ENCODE assay signal across 24 mouse cellular contexts in the genomic region with DNA sequence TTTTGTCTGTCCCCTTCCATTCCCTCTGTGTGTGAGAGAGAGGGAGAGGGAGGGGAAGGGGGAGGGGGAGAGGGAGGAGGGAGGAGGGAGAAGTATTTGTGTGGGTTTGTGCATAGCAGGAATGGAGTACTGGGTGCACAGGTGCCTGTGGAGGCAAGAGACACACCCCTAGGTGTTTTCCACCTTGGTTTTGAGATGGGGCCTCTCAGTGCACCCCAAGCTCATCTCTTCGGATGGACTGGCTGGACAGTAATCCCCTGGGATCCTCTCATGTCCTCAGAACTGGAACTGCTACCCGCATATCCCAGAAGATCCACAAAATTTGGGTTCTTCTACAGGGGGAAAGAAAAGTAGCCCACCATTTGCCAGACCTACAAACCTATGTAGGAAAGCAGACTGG. TPM values are rescaled to one million over a fixed set of nuclear protein-coding genes. Genes with fewer than 3 reads are reported as not detected.
DNase-seq lines count a peak whose midpoint lies in the region; ATAC-seq lines count a peak whose summit lies in the region.
"Had no signal": no experiment of that assay in that cellular context is flagged by ENCODE, and none has a peak within 500 bp of the region (broad histone marks: within the 10 kb centered on the region; RNA-seq: fewer than 3 reads in every experiment).

No protein-coding gene starts in this region.

- H3K36me3 ChIP-seq in liver, embryonic 11.5 days (ENCODE audit: control insufficient read depth, insufficient read depth, low read length) = no peaks in the 10 kb centered on the region
- H3K36me3 ChIP-seq in embryonic facial prominence, embryonic 10.5 days (replicated peaks) = no peaks in the 10 kb centered on the region
- H3K36me3 ChIP-seq: embryonic facial prominence, embryonic 13.5 days; embryonic facial prominence, embryonic 15.5 days; forebrain, embryonic 10.5 days; forebrain, embryonic 12.5 days; G1E had no signal

- peak; percentile 26 for DNase-seq in liver, embryonic 11.5 days (ENCODE audit: low spot score)
- DNase-seq in liver = no peak
- DNase-seq in thymus, postnatal 25 days = peak; percentile 9
- DNase-seq in thymus, postnatal 0 days (ENCODE audit: low spot score) = no peak
- DNase-seq in embryonic facial prominence, embryonic 10.5 days (ENCODE audit: low spot score) = peak; percentile 7
- no peak for DNase-seq in gastrocnemius, adult 18-20 months (ENCODE audit: low spot score)
- DNase-seq: adrenal gland, adult 8-10 months; adrenal gland, postnatal 14 days; adrenal gland, postnatal 36 days; cerebellum, adult 11-12 months; cerebellum, adult 2 months; cerebellum, adult 9-10 months; cerebellum, postnatal 10 days; cerebellum, postnatal 25 days had no signal

- H3K4me2 ChIP-seq in liver, embryonic 11.5 days = no peak overlapping the region
- H3K4me2 ChIP-seq: embryonic facial prominence, embryonic 13.5 days; embryonic facial prominence, embryonic 15.5 days; forebrain, embryonic 12.5 days had no signal

- H3K4me1 ChIP-seq in liver, embryonic 11.5 days (replicated peaks; ENCODE audit: control insufficient read depth, insufficient read depth, low read length) = no peaks in the 10 kb centered on the region; the same call in 1 of the 2 replicates
- peaks cover 5% of the 10 kb centered on the region; the same call in 1 of the 2 replicates for H3K4me1 ChIP-seq in embryonic facial prominence, embryonic 10.5 days
- H3K4me1 ChIP-seq: forebrain, embryonic 10.5 days; forebrain, embryonic 12.5 days had no signal

- no peak overlapping the region for H3K27ac ChIP-seq in liver, embryonic 11.5 days (ENCODE audit: low read depth, low read length)
- H3K27ac ChIP-seq in embryonic facial prominence, embryonic 10.5 days (replicated peaks) = no peak overlapping the region
- H3K27ac ChIP-seq: embryonic facial prominence, embryonic 13.5 days; forebrain, embryonic 10.5 days; forebrain, embryonic 12.5 days had no signal

- H3K9ac ChIP-seq in liver, embryonic 11.5 days (ENCODE audit: low read depth, low read length) = no peak overlapping the region
- H3K9ac ChIP-seq: embryonic facial prominence, embryonic 13.5 days; embryonic facial prominence, embryonic 15.5 days; forebrain, embryonic 12.5 days had no signal

- H3K9me3 ChIP-seq in liver, embryonic 11.5 days (ENCODE audit: control insufficient read depth, low read length) = no peaks in the 10 kb centered on the region
- no peaks in the 10 kb centered on the region for H3K9me3 ChIP-seq in embryonic facial prominence, embryonic 10.5 days
- H3K9me3 ChIP-seq: embryonic facial prominence, embryonic 13.5 days; embryonic facial prominence, embryonic 15.5 days; forebrain, embryonic 10.5 days; forebrain, embryonic 12.5 days; G1E had no signal

- 90% methylated on average over 2 of the region's 2 CpGs for WGBS in liver, embryonic 11.5 days
- WGBS in embryonic facial prominence, embryonic 10.5 days = 95% methylated on average over 2 of the region's 2 CpGs

- no peaks in the 10 kb centered on the region for H3K27me3 ChIP-seq in liver, embryonic 11.5 days (replicated peaks; ENCODE audit: control insufficient read depth, insufficient read depth, low read length)
- no peaks in the 10 kb centered on the region for H3K27me3 ChIP-seq in embryonic facial prominence, embryonic 10.5 days (replicated peaks; ENCODE audit: low read depth, poor library complexity, severe bottlenecking)
- H3K27me3 ChIP-seq: embryonic facial prominence, embryonic 13.5 days; embryonic facial prominence, embryonic 15.5 days; forebrain, embryonic 12.5 days; Patski had no signal

- ATAC-seq in liver, embryonic 11.5 days (replicated peaks; ENCODE audit: low FRiP score) = no peak
- ATAC-seq: activated CD4-positive, CD25-positive, alpha-beta regulatory T cell, adult 4 months; forebrain, embryonic 14.5 days; forebrain, embryonic 16.5 days; Patski had no signal

- H3K4me3 ChIP-seq in liver, embryonic 11.5 days (ENCODE audit: low read depth, low read length) = no peak overlapping the region
- no peak overlapping the region for H3K4me3 ChIP-seq in embryonic facial prominence, embryonic 10.5 days
- H3K4me3 ChIP-seq: embryonic facial prominence, embryonic 13.5 days; embryonic facial prominence, embryonic 15.5 days; erythroblast, embryonic 14.5 days; forebrain, embryonic 10.5 days; forebrain, embryonic 12.5 days had no signal

RNA-seq across cellular contexts. Expression of gene Bach1, which starts 36.2 kb away (rescaled TPM):
- polyA plus RNA-seq in liver, embryonic 11.5 days (2014; fragmentation: Nextera tagmentation; extraction: Ambion mirVana) = 10.6 and 11.1 TPM in 2 replicates
- 24.1 and 26.0 TPM in 2 replicates for polyA plus RNA-seq in thymus, postnatal 0 days (2015; fragmentation: Nextera tagmentation; extraction: Ambion mirVana)
- 14.1 and 14.4 TPM in 2 replicates for polyA plus RNA-seq in embryonic facial prominence, embryonic 10.5 days (2016; fragmentation: Nextera tagmentation; extraction: Ambion mirVana)
- 10 to 100 TPM; 20.1 to 21.7 TPM for total RNA-seq in gastrocnemius, adult 18-20 months (2021)

Comparison
In these comparisons a context has a peak if more than half of its experiments do, and no peak if none do; other contexts are left out.
1. DNase-seq: peak in liver, embryonic 11.5 days (single experiment), thymus, postnatal 25 days (single experiment) and embryonic facial prominence, embryonic 10.5 days (single experiment); none in liver (single experiment), thymus, postnatal 0 days (single experiment) and gastrocnemius, adult 18-20 months (single experiment).